In the genomic region with DNA sequence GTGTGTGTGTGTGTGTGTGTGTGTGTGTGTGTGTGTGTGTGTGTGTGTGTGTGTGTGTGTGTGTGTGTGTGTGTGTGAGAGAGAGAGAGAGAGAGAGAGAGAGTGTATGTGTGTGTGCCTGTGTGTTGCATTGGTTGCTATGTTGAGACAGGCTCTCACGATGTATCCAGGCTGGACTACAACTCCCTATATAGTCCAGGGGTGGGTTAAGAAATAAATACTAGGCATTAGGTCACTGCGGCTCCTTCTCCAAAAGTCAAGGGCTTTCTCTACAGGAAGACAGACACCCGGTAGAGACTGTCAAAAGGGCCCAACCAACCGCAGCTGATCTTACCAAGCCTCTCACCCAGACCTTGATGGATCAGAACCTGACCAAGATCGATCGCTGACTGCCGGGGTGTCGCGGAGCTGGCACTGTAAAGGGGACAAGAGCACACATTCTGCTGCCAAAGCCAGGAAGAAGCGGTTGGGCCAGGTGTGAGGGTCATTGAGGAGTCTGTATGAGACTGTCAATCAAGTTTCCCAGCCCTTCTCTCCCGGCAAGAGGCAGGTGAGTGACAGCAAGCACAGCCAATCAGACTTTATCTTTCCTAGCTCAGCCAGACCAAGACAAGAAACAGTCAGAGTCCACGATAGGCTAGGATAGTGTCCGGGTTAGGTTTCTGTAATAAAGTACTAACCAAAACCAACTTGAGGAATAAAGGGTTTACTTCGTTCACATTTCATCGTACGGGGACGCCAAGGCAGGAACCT, we compare ENCODE assay signal across 12 mouse cellular contexts. TPM values are rescaled to one million over a fixed set of nuclear protein-coding genes. Genes with fewer than 3 reads are reported as not detected.
DNase-seq lines count a peak whose midpoint lies in the region; ATAC-seq lines count a peak whose summit lies in the region.
"Had no signal": no experiment of that assay in that cellular context is flagged by ENCODE, and none has a peak within 500 bp of the region (broad histone marks: within the 10 kb centered on the region; RNA-seq: fewer than 3 reads in every experiment).

No protein-coding gene starts in this region.

- ATAC-seq in hindbrain, embryonic 12.5 days (ENCODE audit: low FRiP score) = 0 out of 2 replicates have a peak, but pooled peaks have one; percentile 54
- no peak for ATAC-seq in embryonic facial prominence, embryonic 14.5 days (ENCODE audit: low read depth)

- no peaks in the 10 kb centered on the region for H3K9me3 ChIP-seq in hindbrain, embryonic 12.5 days (replicated peaks)
- no peaks in the 10 kb centered on the region for H3K9me3 ChIP-seq in hindbrain, embryonic 10.5 days
- no peaks in the 10 kb centered on the region for H3K9me3 ChIP-seq in embryonic facial prominence, embryonic 14.5 days (ENCODE audit: control insufficient read depth, low read length)
- H3K9me3 ChIP-seq: heart, embryonic 15.5 days had no signal

- no peaks in the 10 kb centered on the region for H3K27me3 ChIP-seq in hindbrain, embryonic 12.5 days
- no peaks in the 10 kb centered on the region for H3K27me3 ChIP-seq in hindbrain, embryonic 10.5 days (ENCODE audit: insufficient read depth, poor library complexity, severe bottlenecking)
- H3K27me3 ChIP-seq in embryonic facial prominence, embryonic 14.5 days (replicated peaks; ENCODE audit: control insufficient read depth, insufficient read depth, low read length) = no peaks in the 10 kb centered on the region

- no peaks in the 10 kb centered on the region for H3K36me3 ChIP-seq in hindbrain, embryonic 12.5 days
- no peaks in the 10 kb centered on the region for H3K36me3 ChIP-seq in hindbrain, embryonic 10.5 days
- no peaks in the 10 kb centered on the region for H3K36me3 ChIP-seq in embryonic facial prominence, embryonic 14.5 days (ENCODE audit: control insufficient read depth, insufficient read depth, low read length)
- H3K36me3 ChIP-seq: heart, embryonic 15.5 days had no signal

- 72% methylated on average over 17 of the region's 17 CpGs for WGBS in hindbrain, embryonic 12.5 days
- 68% methylated on average over 17 of the region's 17 CpGs for WGBS in hindbrain, embryonic 10.5 days
- 61% methylated on average over 17 of the region's 17 CpGs for WGBS in embryonic facial prominence, embryonic 14.5 days

- no peak overlapping the region for H3K4me2 ChIP-seq in hindbrain, embryonic 12.5 days (replicated peaks)
- no peak overlapping the region for H3K4me2 ChIP-seq in embryonic facial prominence, embryonic 14.5 days (ENCODE audit: low read depth, low read length)
- H3K4me2 ChIP-seq: heart, embryonic 15.5 days had no signal

- intact Hi-C loops in left cerebral cortex, postnatal 4 days (cut with DNase I) = loop anchor here (2.0 to 5.0 kb wide), 2 partner anchors 1340 to 1694 kb away; no protein-coding TSS in a partner anchor

- no peak for DNase-seq in hindbrain, embryonic 10.5 days (ENCODE audit: low spot score)
- peak; percentile 47 for DNase-seq in NIH3T3 (ENCODE audit: low read depth)
- DNase-seq in embryonic facial prominence, embryonic 14.5 days (ENCODE audit: low spot score) = peak; percentile 13
- peak; percentile 12 for DNase-seq in lung, postnatal 25 days (ENCODE audit: low spot score)
- DNase-seq in left cerebral cortex, postnatal 4 days = no peak
- DNase-seq in layer of hippocampus, adult 9-10 months (ENCODE audit: low spot score) = no peak

- H3K4me3 ChIP-seq in hindbrain, embryonic 12.5 days = no peak overlapping the region
- no peak overlapping the region for H3K4me3 ChIP-seq in hindbrain, embryonic 10.5 days
- no peak overlapping the region for H3K4me3 ChIP-seq in embryonic facial prominence, embryonic 14.5 days (ENCODE audit: low read depth, low read length)
- H3K4me3 ChIP-seq: heart, embryonic 15.5 days had no signal

- H3K4me1 ChIP-seq in hindbrain, embryonic 12.5 days = no peaks in the 10 kb centered on the region
- H3K4me1 ChIP-seq in hindbrain, embryonic 10.5 days (replicated peaks) = no peaks in the 10 kb centered on the region
- no peaks in the 10 kb centered on the region for H3K4me1 ChIP-seq in embryonic facial prominence, embryonic 14.5 days (ENCODE audit: control insufficient read depth, insufficient read depth, low read length)
- H3K4me1 ChIP-seq: heart, embryonic 15.5 days had no signal

- no peak overlapping the region for H3K9ac ChIP-seq in hindbrain, embryonic 12.5 days
- no peak overlapping the region for H3K9ac ChIP-seq in embryonic facial prominence, embryonic 14.5 days (ENCODE audit: low read depth, low read length)
- H3K9ac ChIP-seq: heart, embryonic 15.5 days had no signal

- H3K27ac ChIP-seq in hindbrain, embryonic 12.5 days = no peak overlapping the region
- no peak overlapping the region for H3K27ac ChIP-seq in hindbrain, embryonic 10.5 days
- H3K27ac ChIP-seq in embryonic facial prominence, embryonic 14.5 days (replicated peaks; ENCODE audit: low read depth, low read length) = no peak overlapping the region
- H3K27ac ChIP-seq: heart, embryonic 15.5 days had no signal

RNA-seq across cellular contexts. Expression of gene Mc3r, which starts 32.0 kb away (rescaled TPM):
- not detected in 2 replicates for polyA plus RNA-seq in hindbrain, embryonic 12.5 days (2016; fragmentation: Nextera tagmentation; extraction: Ambion mirVana)
- not detected in 2 replicates for polyA plus RNA-seq in hindbrain, embryonic 10.5 days (2016; fragmentation: Nextera tagmentation; extraction: Ambion mirVana)
- polyA plus RNA-seq in embryonic facial prominence, embryonic 14.5 days (2014; fragmentation: Nextera tagmentation; extraction: Ambion mirVana) = 0.10 TPM in 1 of 2 replicates, not detected in the other
- total RNA-seq in left cerebral cortex, postnatal 4 days (2021) = under 1 TPM; 0.18 TPM
- total RNA-seq: ES-E14; gastrocnemius, postnatal 14 days had no signal
- polyA plus RNA-seq: heart, embryonic 15.5 days; limb, embryonic 11.5 days; lung, embryonic 16.5 days had no signal

Comparison
In these comparisons a context has a peak if more than half of its experiments do, and no peak if none do; other contexts are left out.
1. DNase-seq: peak in NIH3T3 (single experiment), embryonic facial prominence, embryonic 14.5 days (single experiment) and lung, postnatal 25 days (single experiment); none in hindbrain, embryonic 10.5 days (single experiment), left cerebral cortex, postnatal 4 days (single experiment) and layer of hippocampus, adult 9-10 months (single experiment).